Mouse (Mus musculus) right cerebral cortex, postnatal 10 days (tissue): ENCODE measurements at regions not wholly inside any gene's neighbourhood (a gene's known extent, or its start where the extent isn't known, plus 50 kb on each side); places are given as distances from the start of the nearest gene placed in this dataset.
A peak's percentile ranks its signal among the peaks of the same experiment; 100 is the strongest.
"Not testable (repeated sequence)": the region's sequence is repeated elsewhere in the genome, so short reads cannot be mapped to it uniquely, and the experiment has no call there.

Experiments used
- DNase-seq, 2 experiments: peaks; one replicate each; pipeline ENCODE4 v3.0.0; 2021; ENCODE audit warnings: low spot score in 2 of 2

DNA sequence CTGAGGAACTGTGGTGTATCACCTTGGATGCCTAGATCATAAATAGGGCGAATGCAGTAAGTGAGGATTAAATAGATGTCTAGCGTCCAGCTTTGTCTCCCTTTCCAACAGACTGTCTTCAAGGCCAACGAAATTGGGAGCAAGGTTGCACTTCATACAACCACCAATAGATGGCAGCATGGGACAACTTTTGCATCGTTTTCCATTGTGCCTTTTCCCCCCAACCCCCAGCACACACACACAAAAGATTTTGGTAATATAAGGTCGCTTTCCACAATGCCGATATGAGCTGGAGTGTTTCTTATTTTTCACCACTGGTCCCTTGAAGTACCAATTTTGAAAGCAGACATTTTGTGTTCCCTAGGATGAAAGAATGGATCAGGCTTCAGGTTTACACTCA, 304.7 kb downstream of the BC048507 start:
- DNase-seq: peak; percentile 30 to 43

DNA sequence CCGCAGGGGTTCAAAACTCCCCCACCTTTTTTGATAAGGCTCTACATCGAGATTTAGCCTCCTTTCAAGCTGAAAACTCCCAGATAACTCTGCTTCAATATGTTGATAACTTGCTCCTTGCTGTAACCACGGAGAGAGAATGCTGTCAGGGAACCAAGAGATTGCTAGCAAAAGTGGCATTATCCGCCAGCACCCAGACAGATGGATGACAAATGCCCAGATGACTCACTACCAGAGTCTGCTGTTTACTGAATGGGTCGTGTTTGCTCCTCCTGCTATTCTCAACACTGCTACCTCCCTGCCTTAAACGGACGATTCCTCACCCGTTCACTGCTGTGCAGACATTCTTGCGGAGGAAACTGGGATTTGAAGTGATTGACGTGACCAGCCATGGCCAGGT, 310.3 kb downstream of the BC048507 start:
- not testable (repeated sequence) for DNase-seq
